Mouse (Mus musculus): ENCODE measurements around the gene Hmgcl. TPM values are rescaled to one million over a fixed set of nuclear protein-coding genes. Genes with fewer than 3 reads are reported as not detected.

The Hmgcl gene
- polyA plus RNA-seq, 1 experiment from 2014 or later: 76.3 TPM

DNA sequence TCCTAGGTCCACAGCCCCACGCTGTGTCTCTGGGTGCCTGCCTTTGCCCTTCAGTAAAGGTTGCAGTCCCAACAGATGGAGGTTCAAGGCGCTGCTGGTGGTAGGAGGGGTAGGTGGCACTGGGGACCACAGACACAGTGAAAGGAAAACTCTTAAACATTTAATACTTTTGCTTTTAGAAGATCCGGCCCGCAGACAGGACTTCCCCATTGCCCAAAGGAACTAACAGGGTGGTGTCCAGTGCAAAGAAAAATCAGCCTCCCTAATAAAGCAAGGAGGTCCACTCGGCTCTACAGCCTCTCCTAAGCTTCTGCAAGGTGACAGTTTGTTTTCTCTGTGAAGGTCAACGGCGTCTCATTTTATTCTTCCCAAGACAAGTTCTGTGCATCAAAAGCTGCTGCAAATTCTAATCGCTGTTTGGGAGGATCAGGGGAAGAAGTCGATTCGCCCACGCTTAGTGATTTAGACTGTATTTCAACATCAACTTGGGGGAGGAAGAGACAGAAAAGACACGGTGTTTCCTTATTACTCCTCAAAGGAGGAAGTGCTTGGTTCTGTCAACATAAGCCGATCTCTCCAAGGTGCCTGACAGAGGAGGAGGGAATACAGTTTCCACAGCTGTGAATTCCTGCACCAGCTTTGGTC is 27.5 kb upstream of the Hmgcl start:
- Histone ChIP-seq H3K36me3 (no peaks in the 10 kb centered on the region), H3K27ac (no peak overlapping the region), H3K9ac (no peak overlapping the region), H3K9me3 (no peaks in the 10 kb centered on the region), H3K27me3 (no peaks in the 10 kb centered on the region), H3K4me1 (peaks cover 8% of the 10 kb centered on the region), H3K4me3 (no peak overlapping the region), H3K4me2 (replicated peaks) (no peak overlapping the region)
- ATAC-seq (ENCODE audit: insufficient number of reproducible peaks, insufficient read depth, low FRiP score, low TSS enrichment): no peak
- 88% methylated on average over 13 of the region's 13 CpGs for WGBS

DNA sequence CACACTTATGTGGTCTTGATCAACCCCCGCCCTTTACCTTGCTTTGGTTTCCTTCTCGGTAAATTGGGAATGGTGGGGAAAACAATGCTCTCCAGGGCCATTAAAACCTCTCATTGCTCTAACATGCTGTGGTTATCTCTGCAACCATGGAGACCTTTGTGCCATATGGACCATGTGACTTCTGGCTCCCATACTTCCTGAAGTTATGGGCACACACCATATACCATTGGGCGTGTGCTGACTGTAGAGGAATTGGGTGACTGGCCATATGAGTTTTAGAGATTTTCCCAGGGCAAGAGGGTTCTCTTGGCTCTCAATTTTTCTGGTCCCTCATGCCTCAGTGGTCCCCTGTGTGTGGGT is 27.0 kb upstream of the Hmgcl start:
- H3K4me1 ChIP-seq: peaks cover 8% of the 10 kb centered on the region
- H3K4me2 ChIP-seq (replicated peaks): no peak overlapping the region
- no peak overlapping the region for H3K4me3 ChIP-seq
- no peaks in the 10 kb centered on the region for H3K27me3 ChIP-seq
- 93% methylated on average over 3 of the region's 3 CpGs for WGBS
- no peaks in the 10 kb centered on the region for H3K36me3 ChIP-seq
- H3K9ac ChIP-seq: no peak overlapping the region
- H3K9me3 ChIP-seq: no peaks in the 10 kb centered on the region
- ATAC-seq (ENCODE audit: insufficient number of reproducible peaks, insufficient read depth, low FRiP score, low TSS enrichment): no peak
- no peak overlapping the region for H3K27ac ChIP-seq

DNA sequence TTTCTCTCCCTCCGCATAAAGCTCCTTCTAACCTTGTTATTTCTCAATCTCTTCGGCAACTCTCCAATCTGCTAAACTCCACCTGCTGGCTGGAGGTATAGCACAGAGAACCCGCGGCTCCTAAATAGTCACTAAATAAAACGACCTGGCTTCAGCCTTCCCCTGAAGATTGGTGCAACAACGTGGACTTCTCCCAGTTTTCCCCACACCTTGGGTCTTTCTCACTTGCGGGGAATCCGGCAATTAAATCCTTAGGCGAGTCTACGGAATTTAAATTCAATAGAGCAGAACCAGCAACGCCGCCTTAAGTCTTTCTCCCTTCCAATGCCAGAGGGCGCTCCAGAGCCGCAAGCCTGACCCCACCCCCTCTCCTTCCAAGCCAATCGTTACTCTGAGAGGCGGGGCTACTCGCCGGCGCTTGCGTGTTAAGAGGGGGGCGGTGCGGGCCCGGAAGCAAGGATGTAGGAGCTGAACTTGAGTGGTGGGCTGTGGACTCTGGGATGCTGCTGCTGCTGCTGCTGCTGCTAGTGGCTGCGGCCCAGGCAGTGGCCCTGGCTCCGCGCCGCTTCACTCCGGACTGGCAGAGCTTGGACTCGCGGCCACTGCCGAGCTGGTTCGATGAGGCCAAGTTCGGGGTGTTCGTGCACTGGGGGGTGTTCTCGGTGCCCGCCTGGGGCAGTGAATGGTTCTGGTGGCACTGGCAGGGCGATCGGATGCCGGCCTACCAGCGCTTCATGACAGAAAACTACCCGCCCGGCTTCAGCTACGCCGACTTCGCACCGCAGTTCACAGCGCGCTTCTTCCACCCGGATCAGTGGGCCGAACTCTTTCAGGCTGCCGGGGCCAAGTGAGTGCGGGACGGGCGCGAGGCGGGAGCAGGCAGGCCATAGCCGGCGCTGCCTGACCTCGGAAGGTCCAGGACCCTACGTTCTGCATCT is 25.7 kb upstream of the Hmgcl start, which contains the start of gene Fuca1:
Gene Fuca1, plus strand, starts transcription at position 432 of the 938 bp plus-strand sequence.
- H3K27me3 ChIP-seq: no peaks in the 10 kb centered on the region
- WGBS: 2% methylated on average over 60 of the region's 60 CpGs
- ATAC-seq (ENCODE audit: insufficient number of reproducible peaks, insufficient read depth, low FRiP score, low TSS enrichment): peak; percentile 84
- peak within 1 kb of the TSS; percentile 79 for H3K9ac ChIP-seq
- H3K27ac ChIP-seq: peak within 1 kb of the TSS; percentile 84
- H3K36me3 ChIP-seq: peaks cover 7% of the 10 kb centered on the region
- H3K4me3 ChIP-seq: peak within 1 kb of the TSS; percentile 80
- H3K4me1 ChIP-seq: peaks cover 8% of the 10 kb centered on the region
- peak within 1 kb of the TSS; percentile 80 for H3K4me2 ChIP-seq (replicated peaks)
- no peaks in the 10 kb centered on the region for H3K9me3 ChIP-seq

DNA sequence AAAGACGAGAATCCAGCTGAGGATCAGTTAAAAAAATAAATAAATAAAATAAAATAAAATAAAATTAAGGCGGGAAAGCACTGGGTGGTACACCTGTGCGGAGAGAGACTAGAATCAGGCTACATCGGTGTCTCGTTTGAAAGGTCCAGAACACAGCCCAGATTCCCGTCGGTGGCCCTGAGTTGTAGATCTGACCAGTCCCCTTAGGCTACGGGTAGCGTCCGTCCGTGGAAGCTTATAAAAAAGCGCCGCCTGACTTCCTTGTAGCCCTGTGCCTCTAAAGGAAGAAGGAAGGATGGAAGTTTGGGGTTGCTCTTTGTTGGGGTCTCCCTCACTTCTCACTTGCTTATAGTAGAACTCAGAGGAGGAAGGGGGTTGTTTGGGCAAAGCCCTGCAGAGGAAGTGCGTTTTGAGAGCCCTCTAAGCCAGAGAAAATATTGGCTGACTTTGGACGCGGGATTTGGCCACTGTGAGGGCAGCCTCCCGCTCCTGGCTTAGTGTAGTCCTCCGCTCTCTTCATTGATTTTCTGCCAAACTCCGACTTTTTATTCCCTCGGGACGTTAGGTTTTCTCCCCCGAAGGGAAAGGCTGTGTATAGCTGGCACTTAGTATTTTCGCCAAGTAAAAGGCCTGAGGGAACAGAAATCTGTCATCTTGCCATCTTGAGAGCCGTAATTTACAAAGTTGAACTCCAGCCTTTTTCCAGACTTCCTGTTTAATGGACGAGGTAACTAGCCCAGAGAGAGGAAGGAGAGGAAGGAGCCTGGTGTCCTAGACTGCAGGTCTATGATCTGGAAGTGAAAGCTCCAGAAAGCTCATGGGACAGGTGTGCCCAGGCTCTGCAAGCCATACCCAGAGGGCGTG is 24.8 kb upstream of the Hmgcl start:
- no peaks in the 10 kb centered on the region for H3K27me3 ChIP-seq
- H3K9me3 ChIP-seq: no peaks in the 10 kb centered on the region
- H3K4me1 ChIP-seq: peaks cover 8% of the 10 kb centered on the region
- ATAC-seq (ENCODE audit: insufficient number of reproducible peaks, insufficient read depth, low FRiP score, low TSS enrichment): no peak
- H3K4me3 ChIP-seq: peak overlapping the region; percentile 80
- H3K9ac ChIP-seq: peak overlapping the region; percentile 79
- peak overlapping the region; percentile 80 for H3K4me2 ChIP-seq (replicated peaks)
- WGBS: 7% methylated on average over 26 of the region's 26 CpGs
- peak overlapping the region; percentile 84 for H3K27ac ChIP-seq
- H3K36me3 ChIP-seq: peaks cover 16% of the 10 kb centered on the region

DNA sequence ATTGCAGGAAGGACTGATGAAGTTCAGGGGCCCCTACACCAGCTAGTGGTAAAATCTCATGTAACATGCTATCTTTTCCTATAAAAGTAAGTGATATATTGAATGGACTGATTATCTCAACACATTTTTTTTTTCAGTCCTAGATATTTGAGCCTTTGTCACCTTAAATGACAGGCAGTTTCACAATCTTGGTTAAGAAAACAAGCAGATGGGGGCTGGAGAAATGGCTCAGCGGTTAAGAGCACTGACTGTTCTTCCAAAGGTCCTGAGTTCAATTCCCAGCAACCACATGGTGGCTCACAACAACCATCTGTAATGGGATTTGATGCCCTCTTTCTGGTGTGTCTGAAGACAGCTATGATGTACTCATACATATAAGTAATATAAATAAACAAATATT is 24.1 kb upstream of the Hmgcl start:
- Histone ChIP-seq H3K4me3 (peak overlapping the region; percentile 80; the same call in 1 of the 2 replicates), H3K4me1 (peaks cover 8% of the 10 kb centered on the region), H3K27ac (no peak overlapping the region), H3K27me3 (no peaks in the 10 kb centered on the region), H3K36me3 (peaks cover 21% of the 10 kb centered on the region), H3K4me2 (replicated peaks) (peak overlapping the region; percentile 80), H3K9ac (no peak overlapping the region), H3K9me3 (no peaks in the 10 kb centered on the region)
- ATAC-seq (ENCODE audit: insufficient number of reproducible peaks, insufficient read depth, low FRiP score, low TSS enrichment): no peak
- 60% methylated on average over 1 of the region's 1 CpGs for WGBS

DNA sequence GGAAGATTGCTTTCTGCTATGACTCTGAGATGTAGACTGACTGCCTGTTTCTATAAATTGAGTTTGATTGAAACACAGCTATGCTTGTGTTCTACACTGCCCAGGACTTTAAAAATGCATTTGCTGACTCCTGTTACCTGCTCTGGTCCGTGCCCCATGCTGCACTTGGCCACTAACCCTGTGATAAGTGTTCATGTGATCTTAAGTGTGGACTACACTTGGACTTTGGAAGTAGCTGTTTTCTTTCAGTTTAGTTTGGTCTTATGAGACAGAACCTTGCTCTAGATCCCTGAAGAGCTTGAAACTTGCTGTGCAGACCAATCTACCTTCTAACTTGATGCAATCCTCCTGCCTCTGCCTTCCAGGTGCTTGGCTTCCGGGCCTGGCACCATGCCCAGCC is 21.8 kb upstream of the Hmgcl start:
- Histone ChIP-seq H3K36me3 (peaks cover 21% of the 10 kb centered on the region), H3K9me3 (no peaks in the 10 kb centered on the region), H3K4me3 (no peak overlapping the region), H3K27me3 (no peaks in the 10 kb centered on the region), H3K27ac (no peak overlapping the region), H3K9ac (no peak overlapping the region), H3K4me2 (replicated peaks) (no peak overlapping the region), H3K4me1 (peaks cover 8% of the 10 kb centered on the region)
- 89% methylated on average over 2 of the region's 2 CpGs for WGBS
- no peak for ATAC-seq (ENCODE audit: insufficient number of reproducible peaks, insufficient read depth, low FRiP score, low TSS enrichment)

DNA sequence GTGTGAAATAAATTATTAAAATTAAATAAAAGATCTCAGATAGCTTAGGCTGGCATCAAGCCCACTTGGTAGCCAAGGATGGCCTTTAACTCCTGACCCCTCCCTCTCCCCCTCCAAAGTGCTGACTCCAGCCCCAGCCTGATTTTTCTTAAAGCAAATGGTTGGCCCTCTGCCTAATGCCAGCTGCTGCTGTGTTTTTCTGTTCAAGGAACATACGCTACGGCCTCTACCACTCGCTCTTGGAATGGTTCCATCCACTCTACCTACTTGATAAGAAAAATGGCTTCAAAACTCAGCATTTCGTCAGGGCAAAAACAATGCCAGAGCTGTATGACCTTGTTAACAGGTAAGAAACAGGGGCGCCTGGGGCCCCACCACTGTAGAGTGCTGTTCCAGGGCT is 20.9 kb upstream of the Hmgcl start:
- H3K4me2 ChIP-seq (replicated peaks): no peak overlapping the region
- no peak overlapping the region for H3K9ac ChIP-seq
- no peaks in the 10 kb centered on the region for H3K9me3 ChIP-seq
- 91% methylated on average over 5 of the region's 5 CpGs for WGBS
- H3K4me1 ChIP-seq: peaks cover 8% of the 10 kb centered on the region
- H3K4me3 ChIP-seq: no peak overlapping the region
- peaks cover 21% of the 10 kb centered on the region for H3K36me3 ChIP-seq
- H3K27me3 ChIP-seq: no peaks in the 10 kb centered on the region
- no peak overlapping the region for H3K27ac ChIP-seq
- ATAC-seq (ENCODE audit: insufficient number of reproducible peaks, insufficient read depth, low FRiP score, low TSS enrichment): no peak

DNA sequence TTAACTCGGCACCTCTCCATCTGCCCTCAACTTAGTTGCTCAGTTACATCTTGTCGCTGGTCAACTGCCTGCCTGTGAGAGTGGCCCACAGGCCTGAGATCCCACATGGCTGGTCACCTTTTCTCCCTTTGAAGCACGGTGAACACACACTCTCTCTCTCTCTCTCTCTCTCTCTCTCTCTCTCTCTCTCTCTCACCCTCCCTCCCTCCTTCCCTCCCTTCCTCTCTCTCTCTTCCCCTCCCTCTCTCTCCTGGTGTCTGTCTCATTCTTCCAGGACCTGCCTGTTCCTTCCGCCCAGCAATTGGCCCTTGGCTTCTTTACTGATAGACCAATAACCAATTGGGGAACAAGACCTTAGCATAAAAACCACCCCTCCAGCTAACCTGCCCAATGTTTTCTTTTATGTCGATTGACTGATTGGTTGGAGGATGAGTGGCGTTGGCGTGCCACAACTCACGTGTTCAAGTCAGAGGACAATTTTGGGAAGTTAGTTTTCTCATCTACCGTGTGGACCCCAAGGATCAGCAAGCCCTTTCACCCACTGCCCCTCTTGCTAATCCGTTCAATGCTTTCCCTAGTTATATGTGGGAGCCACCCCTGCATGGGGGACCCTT is 19.9 kb upstream of the Hmgcl start:
- 89% methylated on average over 10 of the region's 10 CpGs for WGBS
- no peak for ATAC-seq (ENCODE audit: insufficient number of reproducible peaks, insufficient read depth, low FRiP score, low TSS enrichment)
- H3K4me2 ChIP-seq (replicated peaks): no peak overlapping the region
- H3K27ac ChIP-seq: no peak overlapping the region
- no peaks in the 10 kb centered on the region for H3K27me3 ChIP-seq
- no peaks in the 10 kb centered on the region for H3K9me3 ChIP-seq
- H3K36me3 ChIP-seq: peaks cover 25% of the 10 kb centered on the region
- no peak overlapping the region for H3K4me3 ChIP-seq
- no peak overlapping the region for H3K9ac ChIP-seq
- H3K4me1 ChIP-seq: peaks cover 7% of the 10 kb centered on the region

DNA sequence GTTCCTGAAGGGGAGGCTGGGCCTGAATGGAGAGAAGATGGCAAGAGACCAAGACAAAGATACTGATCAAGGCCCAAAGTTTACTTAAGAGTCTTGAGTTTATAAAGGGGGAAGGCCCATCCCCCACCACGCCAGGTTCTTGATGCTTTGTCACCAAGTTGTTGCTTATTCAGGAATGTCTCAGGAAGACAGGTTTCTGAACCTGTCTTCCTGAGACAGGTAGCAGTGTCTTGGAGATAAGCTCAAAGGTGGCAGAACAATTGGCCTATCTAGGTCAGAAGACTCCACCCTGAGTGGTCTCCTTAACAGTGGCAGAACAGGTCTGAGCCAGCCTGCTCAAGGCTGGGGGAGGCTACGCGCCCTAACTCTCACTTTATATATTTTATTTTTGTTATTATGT is 19.4 kb upstream of the Hmgcl start:
- Histone ChIP-seq H3K27me3 (no peaks in the 10 kb centered on the region), H3K4me1 (peaks cover 2% of the 10 kb centered on the region), H3K4me2 (replicated peaks) (no peak overlapping the region), H3K27ac (no peak overlapping the region), H3K4me3 (no peak overlapping the region), H3K9me3 (no peaks in the 10 kb centered on the region), H3K9ac (no peak overlapping the region), H3K36me3 (peaks cover 27% of the 10 kb centered on the region)
- no peak for ATAC-seq (ENCODE audit: insufficient number of reproducible peaks, insufficient read depth, low FRiP score, low TSS enrichment)
- WGBS: 92% methylated on average over 3 of the region's 3 CpGs

DNA sequence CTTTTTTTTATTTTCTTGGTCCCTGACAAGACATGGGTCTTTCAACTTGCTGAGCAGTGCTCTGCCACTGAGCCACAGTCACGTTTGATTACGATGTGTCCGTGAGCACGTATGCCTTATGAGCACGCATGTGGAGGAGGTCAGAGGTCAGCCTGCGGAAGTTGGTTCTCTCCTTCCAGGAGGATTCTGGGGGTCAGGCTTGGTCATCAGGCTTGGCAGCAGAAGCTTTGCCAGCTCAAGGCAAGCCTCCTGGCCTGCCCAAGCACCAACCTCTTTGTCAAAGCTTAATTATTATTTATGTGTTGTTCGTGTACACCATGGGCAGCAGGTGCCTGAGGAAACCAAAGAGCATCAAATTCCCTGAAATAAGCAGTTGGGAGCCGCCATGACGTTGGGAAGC is 17.9 kb upstream of the Hmgcl start:
- H3K4me3 ChIP-seq: no peak overlapping the region
- H3K9ac ChIP-seq: no peak overlapping the region
- no peak for ATAC-seq (ENCODE audit: insufficient number of reproducible peaks, insufficient read depth, low FRiP score, low TSS enrichment)
- no peaks in the 10 kb centered on the region for H3K27me3 ChIP-seq
- WGBS: 79% methylated on average over 9 of the region's 9 CpGs
- H3K4me1 ChIP-seq: no peaks in the 10 kb centered on the region
- H3K4me2 ChIP-seq (replicated peaks): no peak overlapping the region
- no peak overlapping the region for H3K27ac ChIP-seq
- H3K9me3 ChIP-seq: no peaks in the 10 kb centered on the region
- H3K36me3 ChIP-seq: peaks cover 36% of the 10 kb centered on the region

DNA sequence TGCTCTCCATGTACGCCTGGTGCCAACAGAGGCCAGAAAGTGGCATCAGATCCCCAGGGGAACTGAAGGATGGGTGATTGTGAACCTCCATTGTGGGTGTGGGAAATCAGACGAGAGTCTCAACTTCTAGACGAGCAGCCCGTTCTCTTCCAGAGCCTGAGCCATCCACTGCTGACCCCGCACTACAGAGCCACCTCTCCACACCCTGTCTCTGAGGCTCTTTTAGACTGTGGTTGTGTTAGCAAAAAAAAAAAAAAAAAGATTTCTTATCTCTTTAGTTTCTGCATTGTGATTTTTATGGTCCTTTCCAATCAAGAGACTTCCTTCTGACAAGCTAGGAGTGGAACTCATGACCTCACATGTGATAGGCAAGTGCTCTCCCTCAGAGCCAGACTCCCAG is 16.8 kb upstream of the Hmgcl start:
- H3K4me3 ChIP-seq: no peak overlapping the region
- WGBS: 88% methylated on average over 5 of the region's 5 CpGs
- no peaks in the 10 kb centered on the region for H3K9me3 ChIP-seq
- ATAC-seq (ENCODE audit: insufficient number of reproducible peaks, insufficient read depth, low FRiP score, low TSS enrichment): no peak
- H3K27ac ChIP-seq: no peak overlapping the region
- H3K4me2 ChIP-seq (replicated peaks): no peak overlapping the region
- H3K9ac ChIP-seq: no peak overlapping the region
- peaks cover 40% of the 10 kb centered on the region for H3K36me3 ChIP-seq
- H3K4me1 ChIP-seq: no peaks in the 10 kb centered on the region
- H3K27me3 ChIP-seq: no peaks in the 10 kb centered on the region

All from embryonic facial prominence, embryonic 12.5 days (tissue).